Mouse (Mus musculus): ENCODE data around the gene 1110032A03Rik. TPM values are rescaled to one million over a fixed set of nuclear protein-coding genes. Genes with fewer than 3 reads are reported as not detected.

1110032A03Rik gene
- total RNA-seq, 1 experiment, result 6.8 TPM

- Histone ChIP-seq H3K4me1 (ENCODE audit: control insufficient read depth in 2 of 2, insufficient read depth in 2 of 2, low read length in 2 of 2, poor library complexity in 1 of 2) (peaks cover 4 to 13% of the 10 kb centered on the region in 2 experiments; a peak in 3 of 4 replicates), H3K9ac (ENCODE audit: insufficient read depth, low read depth, low read length, poor library complexity, severe bottlenecking) (no peak overlapping the region), H3K36me3 (ENCODE audit: control insufficient read depth, insufficient read depth, low read length, poor library complexity, severe bottlenecking) (peaks cover 2% of the 10 kb centered on the region; the same call in 1 of the 2 replicates), H3K27ac (ENCODE audit: insufficient read depth, low read depth, low read length, poor library complexity, severe bottlenecking) (no peak overlapping the region), H3K9me3 (ENCODE audit: control insufficient read depth, insufficient read depth, low read depth, low read length) (no peaks in the 10 kb centered on the region), H3K4me3 (ENCODE audit: insufficient read depth in 1 of 2, low read depth in 1 of 2, low read length in 2 of 2, poor library complexity in 1 of 2, severe bottlenecking in 1 of 2) (no peak overlapping the region)
- DNase-seq (ENCODE audit: low read depth, low spot score), result no peak
- in situ Hi-C loops (cut with MboI; ENCODE audit: low sequenced_read_pairs in 2 of 2, unreplicated experiment in 2 of 2), result no loop called here
- no peak for TF ChIP-seq HCFC1 (IDR thresholded peaks at IDR 0.05; ENCODE audit: borderline replicate concordance, insufficient read depth, low read length)
- TF ChIP-seq MAFK (IDR thresholded peaks at IDR 0.05; ENCODE audit: insufficient read depth, low read depth, low read length), result peak; percentile 36; the same call in 1 of the 2 replicates
These were observed 32.6 kb downstream of the 1110032A03Rik start for GRCm38 (mm10) chr9:50742744-50743143.

- H3K9me3 ChIP-seq (ENCODE audit: control insufficient read depth, insufficient read depth, low read depth, low read length), result no peaks in the 10 kb centered on the region
- no peak overlapping the region for H3K4me3 ChIP-seq (ENCODE audit: insufficient read depth in 1 of 2, low read depth in 1 of 2, low read length in 2 of 2, poor library complexity in 1 of 2, severe bottlenecking in 1 of 2)
- H3K4me1 ChIP-seq (ENCODE audit: control insufficient read depth in 2 of 2, insufficient read depth in 2 of 2, low read length in 2 of 2, poor library complexity in 1 of 2), result peaks cover 4 to 13% of the 10 kb centered on the region in 2 experiments; a peak in 3 of 4 replicates
- DNase-seq (ENCODE audit: low read depth, low spot score), result no peak
- H3K9ac ChIP-seq (ENCODE audit: insufficient read depth, low read depth, low read length, poor library complexity, severe bottlenecking), result no peak overlapping the region
- TF ChIP-seq CHD2 (IDR thresholded peaks at IDR 0.05; ENCODE audit: low read depth, low read length) (no peak), ZC3H11A (IDR thresholded peaks at IDR 0.05; ENCODE audit: borderline replicate concordance, low read depth, low read length) (no peak), MAFK (IDR thresholded peaks at IDR 0.05; ENCODE audit: insufficient read depth, low read depth, low read length) (no peak), HCFC1 (IDR thresholded peaks at IDR 0.05; ENCODE audit: borderline replicate concordance, insufficient read depth, low read length) (no peak), ZNF384 (IDR thresholded peaks at IDR 0.05; ENCODE audit: low read depth, low read length) (no peak)
- peaks cover 2% of the 10 kb centered on the region; the same call in 1 of the 2 replicates for H3K36me3 ChIP-seq (ENCODE audit: control insufficient read depth, insufficient read depth, low read length, poor library complexity, severe bottlenecking)
- no peak overlapping the region for H3K27ac ChIP-seq (ENCODE audit: insufficient read depth, low read depth, low read length, poor library complexity, severe bottlenecking)
- in situ Hi-C loops (cut with MboI; ENCODE audit: low sequenced_read_pairs in 2 of 2, unreplicated experiment in 2 of 2), result no loop called here
These were observed 33.1 kb downstream of the 1110032A03Rik start for GRCm38 (mm10) chr9:50742261-50742660.

- in situ Hi-C loops (cut with MboI; ENCODE audit: low sequenced_read_pairs in 2 of 2, unreplicated experiment in 2 of 2), result no loop called here
- no peak overlapping the region for H3K27ac ChIP-seq (ENCODE audit: insufficient read depth, low read depth, low read length, poor library complexity, severe bottlenecking)
- H3K9ac ChIP-seq (ENCODE audit: insufficient read depth, low read depth, low read length, poor library complexity, severe bottlenecking), result no peak overlapping the region
- no peak for DNase-seq (ENCODE audit: low read depth, low spot score)
- no peaks in the 10 kb centered on the region for H3K9me3 ChIP-seq (ENCODE audit: control insufficient read depth, insufficient read depth, low read depth, low read length)
- peaks cover 1 to 13% of the 10 kb centered on the region in 2 experiments; a peak in 2 of 4 replicates for H3K4me1 ChIP-seq (ENCODE audit: control insufficient read depth in 2 of 2, insufficient read depth in 2 of 2, low read length in 2 of 2, poor library complexity in 1 of 2)
- TF ChIP-seq ZNF384 (IDR thresholded peaks at IDR 0.05; ENCODE audit: low read depth, low read length) (no peak), MAFK (IDR thresholded peaks at IDR 0.05; ENCODE audit: insufficient read depth, low read depth, low read length) (no peak), HCFC1 (IDR thresholded peaks at IDR 0.05; ENCODE audit: borderline replicate concordance, insufficient read depth, low read length) (no peak), CHD2 (IDR thresholded peaks at IDR 0.05; ENCODE audit: low read depth, low read length) (no peak), ZC3H11A (IDR thresholded peaks at IDR 0.05; ENCODE audit: borderline replicate concordance, low read depth, low read length) (no peak)
- peaks cover 2% of the 10 kb centered on the region; the same call in 1 of the 2 replicates for H3K36me3 ChIP-seq (ENCODE audit: control insufficient read depth, insufficient read depth, low read length, poor library complexity, severe bottlenecking)
- no peak overlapping the region for H3K4me3 ChIP-seq (ENCODE audit: insufficient read depth in 1 of 2, low read depth in 1 of 2, low read length in 2 of 2, poor library complexity in 1 of 2, severe bottlenecking in 1 of 2)
These were observed 34.2 kb downstream of the 1110032A03Rik start for GRCm38 (mm10) chr9:50740867-50741784.

GRCm38 (mm10) chr9:50738914-50739870, 36.1 kb downstream of the 1110032A03Rik start, which contains the start of gene Dixdc1:
Gene Dixdc1, minus strand, starts transcription at chr9:50739517.
- Histone ChIP-seq H3K27ac (ENCODE audit: insufficient read depth, low read depth, low read length, poor library complexity, severe bottlenecking) (no peak within 1 kb of the TSS), H3K36me3 (ENCODE audit: control insufficient read depth, insufficient read depth, low read length, poor library complexity, severe bottlenecking) (peaks cover 2% of the 10 kb centered on the region; the same call in 1 of the 2 replicates), H3K4me3 (ENCODE audit: insufficient read depth in 1 of 2, low read depth in 1 of 2, low read length in 2 of 2, poor library complexity in 1 of 2, severe bottlenecking in 1 of 2) (peak within 1 kb of the TSS; percentile 33 to 47), H3K9me3 (ENCODE audit: control insufficient read depth, insufficient read depth, low read depth, low read length) (no peaks in the 10 kb centered on the region), H3K4me1 (ENCODE audit: control insufficient read depth in 2 of 2, insufficient read depth in 2 of 2, low read length in 2 of 2, poor library complexity in 1 of 2) (peaks cover 1 to 13% of the 10 kb centered on the region in 2 experiments; a peak in 2 of 4 replicates), H3K9ac (ENCODE audit: insufficient read depth, low read depth, low read length, poor library complexity, severe bottlenecking) (no peak within 1 kb of the TSS)
- peak; percentile 97 for DNase-seq (ENCODE audit: low read depth, low spot score)
- in situ Hi-C loops (cut with MboI; ENCODE audit: low sequenced_read_pairs in 2 of 2, unreplicated experiment in 2 of 2), result no loop called here
- TF ChIP-seq MAFK (IDR thresholded peaks at IDR 0.05; ENCODE audit: insufficient read depth, low read depth, low read length) (no peak), CHD2 (IDR thresholded peaks at IDR 0.05; ENCODE audit: low read depth, low read length) (no peak), HCFC1 (IDR thresholded peaks at IDR 0.05; ENCODE audit: borderline replicate concordance, insufficient read depth, low read length) (no peak), ZC3H11A (IDR thresholded peaks at IDR 0.05; ENCODE audit: borderline replicate concordance, low read depth, low read length) (no peak), ZNF384 (IDR thresholded peaks at IDR 0.05; ENCODE audit: low read depth, low read length) (no peak)

Data from ES-E14 (cell line).